Mouse (Mus musculus) right cerebral cortex, postnatal 36 days (tissue): ENCODE data around the gene Med23.

ENCODE experiments used
- DNase-seq, 2 experiments: peaks; one replicate each; pipeline ENCODE4 v3.0.0; 2022; ENCODE audit warnings: low spot score in 2 of 2, mixed read lengths in 1 of 2

Med23 gene

DNA sequence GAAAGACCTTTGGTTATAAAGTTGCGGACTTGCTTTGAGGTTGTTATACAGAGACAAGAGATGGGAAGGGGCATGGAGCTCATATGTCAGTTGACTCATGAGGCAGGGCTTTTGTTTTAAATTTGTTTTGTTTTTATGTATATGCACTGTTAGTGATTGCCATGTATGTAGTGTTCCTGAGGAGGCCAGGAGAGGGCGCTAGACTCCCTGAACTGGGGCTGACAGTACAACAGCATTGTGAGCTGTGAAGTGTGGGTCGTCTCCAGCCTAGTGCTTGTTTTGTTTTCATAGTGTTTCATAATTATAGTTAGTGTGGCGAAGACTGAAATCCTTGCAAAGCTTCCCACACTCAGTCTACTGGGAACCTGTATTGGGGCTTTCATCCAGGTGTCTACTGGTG lies 3.8 kb downstream of the Med23 start:
- DNase-seq = no peak

DNA sequence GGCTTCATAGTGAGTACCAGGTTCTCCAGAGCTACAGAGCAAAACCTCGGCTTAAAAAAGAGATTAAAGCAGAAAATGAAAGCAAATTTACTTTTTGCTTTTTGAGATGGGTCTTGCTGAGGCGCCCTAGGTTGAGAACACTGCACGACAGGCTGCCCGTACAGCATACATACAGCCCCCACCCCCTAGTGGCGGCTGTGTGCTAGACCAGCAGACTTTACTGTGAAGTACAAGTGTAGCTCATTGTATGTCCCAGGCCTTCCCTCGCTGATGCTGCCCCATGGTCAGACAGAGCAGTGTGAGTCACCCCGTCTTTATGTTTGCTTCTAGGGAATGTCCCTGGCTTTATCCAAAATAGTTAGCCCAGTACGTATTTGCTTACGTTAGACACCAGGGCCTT lies 16.2 kb downstream of the Med23 start:
- no peak for DNase-seq

DNA sequence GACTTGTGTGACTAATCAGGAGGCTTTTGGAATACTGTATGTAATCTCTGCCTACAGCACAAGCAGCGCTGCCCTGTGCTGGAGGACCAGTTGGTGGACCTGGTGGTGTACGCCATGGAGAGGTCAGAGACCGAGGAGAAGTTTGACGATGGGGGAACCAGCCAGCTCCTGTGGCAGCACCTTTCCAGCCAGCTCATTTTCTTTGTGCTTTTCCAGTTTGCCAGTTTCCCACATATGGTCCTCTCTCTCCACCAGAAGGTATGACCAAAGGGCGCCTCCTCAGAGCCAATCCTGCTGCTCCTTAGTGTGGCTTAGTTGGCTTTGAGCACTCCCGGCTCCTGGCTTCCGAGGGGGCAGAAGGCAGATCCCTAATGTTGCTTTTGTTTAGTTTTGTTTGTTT lies 18.6 kb downstream of the Med23 start:
- no peak for DNase-seq

- no peak for DNase-seq
These were observed 26.1 kb downstream of the Med23 start for GRCm38 (mm10) chr10:24895927-24896326.

- no peak for DNase-seq
These were observed 35.8 kb downstream of the Med23 start for GRCm38 (mm10) chr10:24905627-24906026.

- DNase-seq = no peak
These were observed 41.4 kb downstream of the Med23 start for GRCm38 (mm10) chr10:24911199-24911598.

DNA sequence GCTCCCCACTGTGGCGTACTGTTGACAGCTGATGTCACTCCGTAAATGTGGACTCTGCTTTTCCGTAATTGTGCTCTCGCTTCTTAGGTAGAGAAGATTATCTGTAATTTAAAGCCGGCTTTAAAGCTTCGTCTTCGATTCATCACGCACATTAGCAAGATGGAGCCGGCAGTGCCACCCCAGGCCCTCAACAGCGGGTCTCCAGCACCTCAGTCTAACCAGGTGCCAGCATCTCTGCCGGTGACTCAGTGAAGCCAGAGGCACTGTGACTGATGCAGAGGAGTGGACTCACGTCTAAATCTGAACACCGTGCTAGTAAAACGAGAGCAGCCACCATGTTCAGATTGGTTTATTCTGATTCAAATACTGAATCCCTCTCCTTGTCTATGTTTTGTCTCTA lies 42.8 kb downstream of the Med23 start:
- DNase-seq = no peak

DNA sequence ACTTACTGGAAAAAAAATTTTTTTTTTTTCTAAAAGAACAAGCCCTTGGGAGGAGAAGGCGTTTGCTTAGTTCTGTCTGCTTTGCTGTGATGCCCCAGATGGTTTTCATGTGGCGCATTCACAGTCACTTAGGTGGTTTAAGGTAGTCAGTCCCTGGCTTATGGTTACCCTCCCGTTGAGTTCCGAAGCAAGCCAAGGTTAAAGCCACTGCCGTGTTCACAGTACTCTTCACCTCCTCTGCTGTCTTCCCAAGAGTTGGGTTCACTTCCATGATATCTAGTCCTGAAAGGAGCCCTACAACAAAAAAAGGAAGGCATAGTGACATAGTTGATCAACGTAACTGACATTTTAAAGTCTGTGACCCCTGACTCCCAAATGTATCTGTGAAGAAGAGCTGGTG lies 45.7 kb downstream of the Med23 start:
- no peak for DNase-seq

DNA sequence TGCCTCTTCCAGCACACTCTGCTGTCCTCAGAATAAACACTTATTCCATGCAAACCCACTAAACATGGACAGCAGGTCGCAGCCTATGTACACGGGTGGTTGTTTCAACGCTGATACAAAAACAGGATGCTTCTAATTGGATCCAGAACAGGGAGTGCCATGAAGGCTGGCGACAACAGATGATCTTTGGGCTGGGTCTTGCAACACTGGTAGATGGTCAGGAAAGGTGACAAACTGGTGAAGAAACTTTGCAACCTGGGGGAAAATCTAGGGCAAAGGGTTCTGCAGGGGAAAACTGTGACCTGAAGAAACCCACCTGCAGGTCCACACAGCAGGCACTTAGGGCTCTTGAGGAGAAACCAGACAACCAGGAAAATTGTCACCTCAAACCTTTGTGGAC lies 53.2 kb downstream of the Med23 start:
- no peak for DNase-seq

DNA sequence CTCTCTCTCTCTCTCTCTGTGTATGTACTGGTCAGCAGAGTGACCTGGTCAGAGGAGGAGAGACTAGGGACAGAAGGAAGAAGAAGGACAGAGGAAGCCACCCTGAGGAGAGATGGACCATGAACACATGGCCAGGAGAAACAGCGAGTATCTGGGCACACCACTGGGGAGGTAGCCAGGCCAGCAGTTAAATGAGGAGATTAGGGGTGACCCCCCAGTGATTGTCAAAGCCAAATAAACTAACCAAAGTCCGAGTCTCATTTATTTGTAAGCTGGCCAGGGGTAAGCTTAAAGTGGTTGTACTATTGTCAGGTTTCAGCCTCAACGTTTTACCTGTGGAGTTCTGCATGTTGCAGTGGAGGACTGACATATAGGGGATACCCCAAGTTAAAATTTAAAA lies 54.5 kb downstream of the Med23 start:
- DNase-seq = no peak

GRCm38 (mm10) chr10:24926380-24926779 lies 56.6 kb downstream of the Med23 start:
- DNase-seq = no peak

- DNase-seq = no peak
These were observed 57.4 kb downstream of the Med23 start, which contains the start of gene Arg1 for GRCm38 (mm10) chr10:24926962-24927720. Gene Arg1, minus strand, starts transcription at chr10:24927484.

- no peak for DNase-seq
These were observed 58.3 kb downstream of the Med23 start for GRCm38 (mm10) chr10:24928072-24928471.

DNA sequence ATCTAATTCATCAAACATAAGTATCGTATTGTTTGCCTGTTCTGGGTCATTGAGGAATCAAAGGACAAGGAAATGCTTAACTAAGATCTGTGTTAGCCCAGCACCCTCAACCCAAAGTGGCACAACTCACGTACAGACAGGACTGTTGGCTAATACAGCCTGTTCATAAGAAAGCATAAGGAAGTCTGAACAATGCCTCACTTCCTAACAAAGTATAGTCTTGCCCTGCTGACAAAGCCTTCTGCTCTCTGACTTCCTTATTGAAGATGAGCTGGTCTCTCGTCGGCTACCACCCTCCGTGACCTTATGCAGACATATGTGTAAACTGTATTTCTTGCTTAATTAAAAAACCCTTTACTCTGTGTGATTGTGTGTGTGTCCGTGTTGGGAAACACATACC lies 60.4 kb downstream of the Med23 start:
- DNase-seq = no peak

DNA sequence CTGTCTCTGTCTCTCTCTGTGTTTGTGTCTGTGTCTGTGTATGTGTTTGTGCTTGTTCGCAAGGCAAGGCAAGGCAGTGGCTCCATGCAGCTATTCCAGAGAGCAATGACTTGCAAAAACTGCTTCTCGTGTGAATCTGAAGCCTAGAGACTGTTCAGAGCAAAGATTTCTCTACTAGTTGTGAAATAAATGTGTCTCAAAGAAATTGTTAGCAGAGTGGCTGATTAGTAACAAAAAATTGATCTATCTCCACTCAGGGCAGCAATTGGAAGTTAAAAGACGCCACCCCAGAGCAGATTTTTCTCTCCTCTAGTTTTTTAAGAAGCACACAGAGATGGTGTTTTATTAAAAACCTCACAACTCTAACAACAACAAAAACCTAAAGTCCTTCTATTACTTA lies 78.1 kb downstream of the Med23 start:
- no peak for DNase-seq

GRCm38 (mm10) chr10:24948278-24948677 lies 78.5 kb downstream of the Med23 start:
- no peak for DNase-seq

GRCm38 (mm10) chr10:24950223-24950622 lies 80.4 kb downstream of the Med23 start:
- no peak for DNase-seq

DNA sequence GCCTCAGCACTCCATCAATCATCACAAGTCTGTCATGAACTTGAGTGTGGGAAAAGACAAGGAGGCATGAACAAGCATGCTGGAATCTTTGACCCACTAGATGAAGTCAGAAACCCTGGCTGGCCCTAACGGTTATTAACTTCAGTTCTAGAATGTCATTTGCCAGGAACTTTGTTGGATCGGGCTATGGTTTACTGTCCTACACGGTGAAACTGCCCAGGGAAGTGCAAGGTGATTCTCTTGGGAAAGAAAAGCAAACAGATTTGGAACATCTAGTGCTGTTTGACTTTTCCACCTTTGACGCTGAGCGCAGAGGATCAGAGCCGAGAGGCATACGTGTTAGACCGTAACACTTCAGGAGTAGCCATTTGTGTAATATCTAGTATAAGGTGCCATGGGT lies 81.8 kb downstream of the Med23 start:
- no peak for DNase-seq

DNA sequence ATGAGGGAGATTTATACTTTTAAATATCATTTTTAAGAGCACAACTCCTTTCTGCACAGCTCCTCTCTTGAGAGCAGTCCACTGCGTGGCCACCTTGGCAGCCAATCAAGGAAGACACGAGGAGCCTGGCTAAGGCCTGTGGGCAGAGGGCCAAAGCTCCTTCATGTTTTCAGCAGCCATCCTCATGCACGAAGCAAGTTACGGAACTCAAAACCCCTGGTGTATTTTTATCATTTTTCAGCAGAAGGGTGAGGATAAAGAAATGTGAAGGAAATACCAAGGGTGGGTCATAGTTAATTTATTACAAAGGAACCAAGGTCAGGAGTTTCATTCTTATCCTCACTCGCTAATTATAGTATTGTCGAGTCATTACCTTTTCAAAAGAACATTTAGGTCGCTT lies 82.8 kb downstream of the Med23 start:
- DNase-seq = no peak

DNA sequence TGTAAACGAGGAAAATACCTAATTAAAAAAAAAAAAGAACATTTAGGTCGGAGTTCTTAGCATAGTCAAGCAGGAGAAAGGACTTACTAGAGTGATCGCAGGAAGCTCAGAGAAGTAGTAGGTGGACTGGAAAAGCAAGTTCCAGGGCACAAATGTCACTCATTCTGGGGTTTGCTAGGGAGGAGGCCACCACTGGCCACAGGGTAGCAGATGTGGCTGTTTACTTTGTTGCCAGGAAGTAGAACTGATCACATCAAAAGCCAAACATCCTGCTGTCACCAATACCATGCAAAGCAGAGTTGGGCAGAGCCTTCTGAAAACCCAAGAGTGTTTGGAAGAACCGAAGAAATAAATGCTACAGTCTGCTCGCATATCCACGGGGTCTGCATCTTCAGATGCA lies 84.1 kb downstream of the Med23 start:
- no peak for DNase-seq

DNA sequence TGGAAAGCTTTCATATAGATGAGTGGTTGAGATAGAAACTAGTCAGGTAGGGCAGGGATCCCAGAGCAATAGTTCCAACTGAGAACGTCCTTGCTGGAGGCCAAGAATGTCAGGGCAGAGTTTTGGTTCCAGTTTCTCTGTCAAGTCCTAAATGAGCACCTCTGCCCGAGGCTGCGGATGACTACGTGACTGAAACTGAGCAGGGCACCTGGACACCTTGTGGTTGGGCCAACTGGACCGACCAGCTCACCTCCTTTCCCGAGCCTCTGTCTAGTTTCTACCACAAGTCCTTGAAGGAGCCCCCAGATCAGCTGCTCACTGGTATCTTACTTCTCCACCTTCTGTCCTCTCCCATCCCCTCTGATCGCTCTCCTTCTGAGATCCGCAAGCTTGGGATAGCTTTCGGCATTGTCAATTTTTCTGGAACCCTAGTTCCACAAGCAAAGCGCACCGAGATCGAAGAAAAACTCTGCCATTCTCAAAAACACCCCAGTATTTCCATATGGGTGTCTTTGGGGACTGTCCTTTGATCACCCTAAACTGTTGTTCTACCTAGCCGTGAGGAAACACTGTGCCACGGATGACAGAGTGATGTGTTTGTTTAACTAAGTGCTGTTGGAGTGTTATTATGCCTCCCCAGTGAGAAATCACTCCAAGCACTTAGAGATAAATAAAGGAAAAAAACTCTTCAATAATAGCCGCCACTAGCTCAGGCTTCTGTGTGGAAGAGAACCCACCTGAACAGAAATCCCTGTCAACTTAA lies 88.7 kb downstream of the Med23 start:
- no peak for DNase-seq

DNA sequence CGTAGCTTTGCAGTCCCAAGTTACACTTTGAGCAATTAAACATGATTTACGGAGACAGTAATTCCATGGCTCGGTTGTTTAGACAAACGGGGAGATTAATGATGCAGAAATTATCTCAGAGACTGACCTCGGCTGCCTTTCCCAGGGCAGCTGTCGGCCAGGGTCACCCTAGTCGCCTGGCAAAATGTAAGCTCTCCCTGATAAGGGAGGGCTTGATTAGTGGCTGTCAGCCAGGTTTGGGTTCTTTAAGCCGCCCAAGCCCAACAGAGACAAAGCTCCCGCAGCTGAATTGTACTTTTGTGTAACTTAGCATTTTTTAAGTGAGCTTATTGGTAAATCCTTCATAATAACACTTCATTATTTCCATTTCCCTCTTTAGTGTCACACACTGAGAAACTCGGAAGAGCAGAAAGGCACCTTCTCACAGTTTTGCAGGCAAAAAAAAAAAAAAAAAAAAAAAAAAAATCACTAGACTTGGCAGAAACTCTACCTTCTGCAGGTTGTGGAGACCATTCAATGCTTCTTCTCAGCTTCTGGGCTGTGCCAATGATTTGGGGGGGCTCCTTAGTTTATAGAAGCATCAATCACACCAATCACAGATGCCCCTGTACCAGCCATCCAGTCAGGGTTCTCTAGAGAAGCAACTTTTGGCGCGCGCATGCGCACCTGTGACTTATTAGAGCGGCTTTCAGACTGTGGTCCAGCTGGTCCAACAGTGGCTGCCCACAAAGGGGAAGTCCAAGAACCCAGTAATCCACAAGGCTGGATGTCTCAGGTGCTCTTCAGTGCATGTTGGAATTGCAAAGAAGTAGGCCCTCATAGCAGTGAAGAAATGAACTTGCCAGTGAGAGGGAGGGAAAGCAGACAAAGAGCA lies 89.5 kb downstream of the Med23 start:
- DNase-seq = no peak
